Mouse (Mus musculus) layer of hippocampus, adult 2 months (tissue): ENCODE results near the gene Aspscr1. TPM values are rescaled to one million over a fixed set of nuclear protein-coding genes. Genes with fewer than 3 reads are reported as not detected.
"Not testable (repeated sequence)": the region's sequence is repeated elsewhere in the genome, so short reads cannot be mapped to it uniquely, and the experiment has no call there.

ENCODE experiments used
- DNase-seq, 2 experiments: peaks; one replicate each; pipeline ENCODE4 v3.0.0; 2022; ENCODE audit warnings: low spot score in 2 of 2
- H3K27ac ChIP-seq: fragments of 200-600 bp; 2 replicates; pipeline ENCODE4 v1.8.1; 2022
- H3K4me3 ChIP-seq: fragments of 200-600 bp; 2 replicates; pipeline ENCODE4 v1.8.1; 2022; ENCODE audit warnings: mild to moderate bottlenecking
- CTCF ChIP-seq: fragments of 200-600 bp; conservative IDR thresholded peaks from 2 replicates; pipeline ENCODE4 v1.8.1; 2022; ENCODE audit warnings: antibody characterized with exemption, mild to moderate bottlenecking, moderate library complexity
- microRNA-seq, 2 experiments: library from miRNA; unstranded; fragments of <30 nt; microRNA quantifications; one replicate each; pipeline ENCODE4 v1.2.0; 2021
- total RNA-seq, 2 experiments: library from RNA; stranded (reverse); gene quantifications; 2 replicates each; pipeline ENCODE4 v1.2.3; 2021

Aspscr1 gene
- total RNA-seq, 2 experiments from 2014 or later = 50.7 to 53.2 TPM

GRCm38 (mm10) chr11:120728530-120729240, 55.9 kb downstream of the Aspscr1 start:
- H3K27ac ChIP-seq = no peak overlapping the region
- no peak for TF ChIP-seq CTCF
- H3K4me3 ChIP-seq = no peak overlapping the region
- DNase-seq = no peak

GRCm38 (mm10) chr11:120729432-120730050, 56.8 kb downstream of the Aspscr1 start:
- DNase-seq, H3K4me3 ChIP-seq: not testable (repeated sequence)

GRCm38 (mm10) chr11:120730331-120730870, 57.6 kb downstream of the Aspscr1 start:
- no peak for DNase-seq
- H3K4me3 ChIP-seq = no peak overlapping the region
- H3K27ac ChIP-seq = no peak overlapping the region
- TF ChIP-seq CTCF = no peak

More at GRCm38 (mm10) chr11:120729432-120730050, 56.8 kb downstream of the Aspscr1 start:
- H3K27ac ChIP-seq = not testable (repeated sequence)

- no peak overlapping the region for H3K27ac ChIP-seq
- no peak for DNase-seq
- H3K4me3 ChIP-seq = no peak overlapping the region
- no peak for TF ChIP-seq CTCF
Observed at GRCm38 (mm10) chr11:120731395-120731794, 58.6 kb downstream of the Aspscr1 start.

- H3K27ac ChIP-seq = no peak within 1 kb of the TSS
- TF ChIP-seq CTCF = no peak
- no peak for DNase-seq
- H3K4me3 ChIP-seq = no peak within 1 kb of the TSS
Observed at GRCm38 (mm10) chr11:120731858-120732680, 59.3 kb downstream of the Aspscr1 start, which contains the start of gene Cbr2. Cbr2 (minus strand) TSS chr11:120732114.

- no peak for DNase-seq
- TF ChIP-seq CTCF = no peak
- no peak overlapping the region for H3K27ac ChIP-seq
- no peak overlapping the region for H3K4me3 ChIP-seq
Observed at GRCm38 (mm10) chr11:120733521-120733920, 60.7 kb downstream of the Aspscr1 start.

GRCm38 (mm10) chr11:120736424-120736823, 63.7 kb downstream of the Aspscr1 start:
- no peak for TF ChIP-seq CTCF
- H3K27ac ChIP-seq = no peak overlapping the region
- no peak for DNase-seq
- no peak overlapping the region for H3K4me3 ChIP-seq

GRCm38 (mm10) chr11:120740981-120741380, 68.2 kb downstream of the Aspscr1 start:
- H3K27ac ChIP-seq = no peak overlapping the region
- no peak for TF ChIP-seq CTCF
- no peak overlapping the region for H3K4me3 ChIP-seq
- DNase-seq = no peak

GRCm38 (mm10) chr11:120744121-120744701, 71.4 kb downstream of the Aspscr1 start:
- H3K4me3 ChIP-seq = no peak overlapping the region
- DNase-seq = no peak
- TF ChIP-seq CTCF = no peak
- H3K27ac ChIP-seq = no peak overlapping the region

- Histone ChIP-seq H3K27ac (no peak overlapping the region; the same call in 1 of the 2 replicates), H3K4me3 (no peak overlapping the region)
- no peak for TF ChIP-seq CTCF
- no peak for DNase-seq
Observed at GRCm38 (mm10) chr11:120747974-120748373, 75.2 kb downstream of the Aspscr1 start.

- Histone ChIP-seq H3K4me3 (no peak overlapping the region), H3K27ac (no peak overlapping the region)
- no peak for DNase-seq
- peak; percentile 68 for TF ChIP-seq CTCF
Observed at GRCm38 (mm10) chr11:120749430-120749829, 76.7 kb downstream of the Aspscr1 start.

GRCm38 (mm10) chr11:120751606-120752005, 78.8 kb downstream of the Aspscr1 start:
- H3K4me3 ChIP-seq = no peak overlapping the region
- no peak for DNase-seq
- TF ChIP-seq CTCF = no peak
- H3K27ac ChIP-seq = no peak overlapping the region

Small RNA genes within 50 kb of the gene (microRNA-seq; reads per million reads assigned to microRNA genes)
- gene Mir6936 = 0.32 to 2.4 reads per million in 2 experiments

Other genes with a start within 250 kb of the Aspscr1 start
- gene Nploc4, start 235.3 kb upstream of the Aspscr1 start, total RNA-seq = 10 to 100 TPM; 64.1 to 70.1 TPM
- under 1 TPM in 1 of 2 experiments, not detected in 1; 0.20 TPM for gene Tspan10, start 230.3 kb upstream of the Aspscr1 start, total RNA-seq
- under 1 TPM in 1 of 2 experiments, not detected in 1; 0.44 TPM for gene Pde6g, start 219.5 kb upstream of the Aspscr1 start, total RNA-seq
- gene Oxld1, start 214.9 kb upstream of the Aspscr1 start, total RNA-seq = 10 to 100 TPM; 17.7 to 19.0 TPM
- gene Ccdc137, start 214.9 kb upstream of the Aspscr1 start, total RNA-seq = 10 to 100 TPM; 20.0 to 32.3 TPM
- 10 to 100 TPM; 52.0 to 54.8 TPM for gene Arl16, start 205.4 kb upstream of the Aspscr1 start, total RNA-seq
- gene Mrpl12, start 188.4 kb upstream of the Aspscr1 start, total RNA-seq = 10 to 100 TPM; 63.2 to 68.1 TPM
- gene Slc25a10, start 181.1 kb upstream of the Aspscr1 start, total RNA-seq = 10 to 100 TPM; 19.8 to 22.3 TPM
- gene Gcgr, start 142.3 kb upstream of the Aspscr1 start, total RNA-seq = not detected
- gene Mcrip1, start 123.2 kb upstream of the Aspscr1 start, total RNA-seq = 10 to 100 TPM; 65.2 to 67.6 TPM
- gene Ppp1r27, start 121.8 kb upstream of the Aspscr1 start, total RNA-seq = not detected
- gene P4hb, start 99.7 kb upstream of the Aspscr1 start, total RNA-seq = 100 to 1,000 TPM; 106 to 118 TPM
- gene Arhgdia, start 91.3 kb upstream of the Aspscr1 start, total RNA-seq = 100 to 1,000 TPM; 270 to 277 TPM
- gene Alyref, start 74.6 kb upstream of the Aspscr1 start, total RNA-seq = 10 to 100 TPM; 58.0 to 66.8 TPM
- gene Anapc11, start 74.6 kb upstream of the Aspscr1 start, total RNA-seq = 10 to 100 TPM; 87.1 to 89.6 TPM
- 1 to 10 TPM; 1.3 to 1.7 TPM for gene Npb, start 64.5 kb upstream of the Aspscr1 start, total RNA-seq
- 100 to 1,000 TPM; 128 to 142 TPM for gene Pcyt2, start 55.0 kb upstream of the Aspscr1 start, total RNA-seq
- 10 to 100 TPM; 42.9 to 46.4 TPM for gene Sirt7, start 47.7 kb upstream of the Aspscr1 start, total RNA-seq
- 10 to 100 TPM; 71.6 to 80.3 TPM for gene Mafg, start 39.4 kb upstream of the Aspscr1 start, total RNA-seq
- gene Pycr1, start 29.2 kb upstream of the Aspscr1 start, total RNA-seq = 1 to 10 TPM; 1.3 to 1.8 TPM
- gene Myadml2, start 24.8 kb upstream of the Aspscr1 start, total RNA-seq = 1 to 10 TPM; 3.9 to 8.7 TPM
- 1 to 10 TPM; 4.7 to 5.4 TPM for gene Notum, start 11.8 kb upstream of the Aspscr1 start, total RNA-seq
- 10 to 100 TPM; 13.1 to 16.9 TPM for gene Cenpx, start 40.8 kb downstream of the Aspscr1 start, total RNA-seq
- gene Lrrc45, start 41.0 kb downstream of the Aspscr1 start, total RNA-seq = 10 to 100 TPM; 60.0 to 70.4 TPM
- 10 to 100 TPM; 36.4 to 38.2 TPM for gene Rac3, start 48.5 kb downstream of the Aspscr1 start, total RNA-seq
- 10 to 100 TPM in 1 of 2 experiments, 1 to 10 TPM in 1; 9.9 to 11.3 TPM for gene Dcxr, start 54.3 kb downstream of the Aspscr1 start, total RNA-seq
- 1 to 10 TPM; 1.3 to 4.9 TPM for gene Cbr2, start 59.1 kb downstream of the Aspscr1 start, total RNA-seq
- 10 to 100 TPM; 20.8 to 24.1 TPM for gene Hmga1b, start 89.8 kb downstream of the Aspscr1 start, total RNA-seq
- gene Rfng, start 111.2 kb downstream of the Aspscr1 start, total RNA-seq = 10 to 100 TPM; 67.7 to 69.7 TPM
- gene Gps1, start 111.3 kb downstream of the Aspscr1 start, total RNA-seq = 100 to 1,000 TPM; 150 to 153 TPM
- gene Dus1l, start 123.4 kb downstream of the Aspscr1 start, total RNA-seq = 10 to 100 TPM; 45.6 to 46.2 TPM
- gene Fasn, start 151.6 kb downstream of the Aspscr1 start, total RNA-seq = 100 to 1,000 TPM; 184 to 185 TPM